Mouse (Mus musculus) liver, embryonic 14.5 days (tissue): ENCODE measurements around the gene Ankrd33b.

Experiments
- CTCF ChIP-seq: IDR thresholded peaks from 2 replicates; pipeline ENCODE4 v1.5.1; 2016; ENCODE audit warnings: antibody characterized with exemption, low read depth, control low read depth
- EP300 ChIP-seq: IDR thresholded peaks from 2 replicates; pipeline ENCODE4 v1.6.1; 2016; ENCODE audit warnings: antibody characterized with exemption, low read depth

GRCm38 (mm10) chr15:31365720-31366591 is 1.6 kb downstream of the Ankrd33b start:
- TF ChIP-seq EP300 (no peak), CTCF (no peak)
